Mouse (Mus musculus): Measurements from ENCODE around the gene Acy3. TPM values are rescaled to one million over a fixed set of nuclear protein-coding genes. Genes with fewer than 3 reads are reported as not detected.
"Not testable (repeated sequence)": the region's sequence is repeated elsewhere in the genome, so short reads cannot be mapped to it uniquely, and the experiment has no call there.

The Acy3 gene
- polyA plus RNA-seq, 1 experiment from 2014 or later: 8.0 TPM

DNA sequence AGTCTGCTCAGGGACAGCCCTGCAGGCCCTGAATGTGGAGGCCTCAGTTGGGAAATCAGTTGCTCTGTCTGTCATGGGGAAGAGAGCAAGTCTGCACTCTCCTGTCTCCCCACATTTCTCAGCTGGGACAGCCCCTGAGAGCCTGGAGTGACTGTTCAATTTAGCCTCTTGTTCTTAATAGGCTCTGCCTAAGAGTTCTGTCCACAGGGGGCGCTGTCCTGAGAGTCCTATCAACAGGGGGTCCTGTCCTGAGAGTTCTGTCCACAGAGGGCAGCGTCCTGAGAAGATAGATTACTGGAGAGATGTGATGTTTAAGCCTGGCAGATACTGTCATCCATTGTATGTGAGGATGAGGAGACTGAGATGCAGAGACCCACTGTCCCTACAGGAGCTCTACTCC lies 23.9 kb upstream of the Acy3 start:
- Histone ChIP-seq H3K27me3 (ENCODE audit: control insufficient read depth, insufficient read depth, low read length) (peaks cover 5% of the 10 kb centered on the region; the same call in 1 of the 2 replicates), H3K27ac (ENCODE audit: low read depth, low read length) (no peak overlapping the region), H3K9ac (ENCODE audit: low read depth, low read length) (no peak overlapping the region), H3K9me3 (replicated peaks; ENCODE audit: control insufficient read depth, low read length) (no peaks in the 10 kb centered on the region), H3K4me1 (ENCODE audit: control insufficient read depth, insufficient read depth, low read length) (peaks cover 4% of the 10 kb centered on the region), H3K4me3 (ENCODE audit: low read depth, low read length) (no peak overlapping the region), H3K4me2 (no peak overlapping the region), H3K36me3 (ENCODE audit: control insufficient read depth, insufficient read depth, low read length) (no peaks in the 10 kb centered on the region)
- 8% methylated on average over 2 of the region's 2 CpGs for WGBS (ENCODE audit: insufficient replicate concordance)
- no peak for ATAC-seq (replicated peaks; ENCODE audit: insufficient number of reproducible peaks, low FRiP score, low TSS enrichment)

DNA sequence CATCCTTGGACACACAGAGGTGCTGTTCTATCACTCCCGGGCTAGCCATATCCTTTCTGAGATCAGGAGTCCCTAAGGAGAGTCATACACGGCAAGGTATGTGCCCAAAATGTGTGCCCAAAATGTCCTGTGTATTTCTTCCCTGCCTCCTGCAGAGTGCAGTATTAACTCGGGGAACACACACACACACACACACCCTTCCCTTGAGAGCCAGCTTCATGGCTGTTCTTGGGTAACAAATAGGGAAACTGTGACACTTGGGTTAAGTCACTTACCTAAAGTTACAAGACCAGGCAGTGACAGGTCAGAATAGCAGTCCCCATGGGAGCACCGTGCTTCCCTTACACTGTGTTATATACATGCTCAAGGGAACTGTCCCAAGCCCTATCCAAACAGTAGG lies 22.3 kb upstream of the Acy3 start:
- Histone ChIP-seq H3K9ac (ENCODE audit: low read depth, low read length) (no peak overlapping the region), H3K4me1 (ENCODE audit: control insufficient read depth, insufficient read depth, low read length) (peaks cover 9% of the 10 kb centered on the region), H3K4me3 (ENCODE audit: low read depth, low read length) (no peak overlapping the region), H3K4me2 (no peak overlapping the region), H3K9me3 (replicated peaks; ENCODE audit: control insufficient read depth, low read length) (no peaks in the 10 kb centered on the region), H3K27ac (ENCODE audit: low read depth, low read length) (no peak overlapping the region), H3K27me3 (ENCODE audit: control insufficient read depth, insufficient read depth, low read length) (peaks cover 2% of the 10 kb centered on the region; the same call in 1 of the 2 replicates), H3K36me3 (ENCODE audit: control insufficient read depth, insufficient read depth, low read length) (no peaks in the 10 kb centered on the region)
- no peak for ATAC-seq (replicated peaks; ENCODE audit: insufficient number of reproducible peaks, low FRiP score, low TSS enrichment)
- WGBS (ENCODE audit: insufficient replicate concordance): 68% methylated on average over 4 of the region's 4 CpGs

DNA sequence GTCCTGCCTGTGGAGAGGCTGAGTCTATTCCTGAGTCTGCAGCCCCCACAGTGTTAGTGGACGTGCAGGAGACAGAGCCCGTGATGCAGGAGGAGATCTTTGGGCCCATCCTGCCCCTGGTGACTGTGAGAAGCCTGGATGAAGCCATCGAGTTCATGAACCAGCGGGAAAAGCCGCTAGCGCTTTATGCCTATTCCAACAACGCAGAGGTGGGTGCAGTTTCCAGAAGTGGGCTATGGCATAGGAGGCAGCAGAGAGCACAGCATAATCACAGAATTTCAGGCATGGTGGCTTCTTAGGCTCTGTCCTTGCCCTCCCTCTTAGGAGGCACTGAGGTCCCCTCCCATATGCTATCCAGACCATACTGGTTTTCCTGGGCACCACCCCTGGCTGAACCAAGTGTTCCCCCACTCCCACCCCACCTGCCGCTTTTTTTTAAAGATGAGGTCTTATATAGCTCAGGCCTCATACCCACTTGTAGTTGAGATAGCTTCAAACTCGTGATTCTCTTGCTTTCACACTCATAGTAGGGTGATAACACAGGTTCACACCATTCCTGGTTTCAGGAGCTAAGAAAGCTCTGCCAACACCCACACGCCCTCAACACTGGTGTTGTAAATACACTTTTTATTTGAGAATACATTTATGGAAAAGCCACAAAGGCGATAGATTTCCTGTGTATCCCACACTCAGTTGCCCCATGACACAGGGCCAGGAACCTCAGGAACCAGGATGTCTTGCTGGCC lies 19.9 kb upstream of the Acy3 start:
- no peak overlapping the region for H3K4me2 ChIP-seq
- no peak overlapping the region for H3K4me3 ChIP-seq (ENCODE audit: low read depth, low read length)
- peaks cover 10% of the 10 kb centered on the region for H3K4me1 ChIP-seq (ENCODE audit: control insufficient read depth, insufficient read depth, low read length)
- 71% methylated on average over 11 of the region's 11 CpGs for WGBS (ENCODE audit: insufficient replicate concordance)
- ATAC-seq (replicated peaks; ENCODE audit: insufficient number of reproducible peaks, low FRiP score, low TSS enrichment): no peak
- peaks cover 8% of the 10 kb centered on the region for H3K27me3 ChIP-seq (ENCODE audit: control insufficient read depth, insufficient read depth, low read length)
- H3K9ac ChIP-seq (ENCODE audit: low read depth, low read length): no peak overlapping the region
- no peak overlapping the region for H3K27ac ChIP-seq (ENCODE audit: low read depth, low read length)
- H3K9me3 ChIP-seq (replicated peaks; ENCODE audit: control insufficient read depth, low read length): no peaks in the 10 kb centered on the region
- no peaks in the 10 kb centered on the region for H3K36me3 ChIP-seq (ENCODE audit: control insufficient read depth, insufficient read depth, low read length)

DNA sequence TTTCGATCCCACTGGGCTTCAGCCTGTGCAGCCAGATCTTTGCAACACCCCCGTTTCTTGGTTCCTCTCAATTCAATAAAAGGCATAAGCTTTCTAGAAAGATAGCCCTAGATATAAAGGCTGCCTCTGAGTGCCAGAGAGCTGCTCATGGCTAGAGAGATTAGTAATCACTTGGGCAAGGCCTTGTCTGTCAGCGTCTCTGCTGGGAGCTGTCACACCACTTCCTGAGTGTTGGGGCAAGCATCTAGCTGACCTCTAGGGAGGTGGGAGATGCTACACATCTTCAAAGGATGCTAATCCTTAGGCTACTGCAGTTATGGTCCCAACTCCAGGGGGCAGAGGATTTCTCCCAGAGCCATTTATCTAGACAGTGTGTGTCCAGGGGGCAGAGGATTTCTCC lies 19.1 kb upstream of the Acy3 start:
- WGBS (ENCODE audit: insufficient replicate concordance): 22% methylated on average over 3 of the region's 3 CpGs
- Histone ChIP-seq H3K4me1 (ENCODE audit: control insufficient read depth, insufficient read depth, low read length) (peaks cover 10% of the 10 kb centered on the region), H3K27ac (ENCODE audit: low read depth, low read length) (no peak overlapping the region)

DNA sequence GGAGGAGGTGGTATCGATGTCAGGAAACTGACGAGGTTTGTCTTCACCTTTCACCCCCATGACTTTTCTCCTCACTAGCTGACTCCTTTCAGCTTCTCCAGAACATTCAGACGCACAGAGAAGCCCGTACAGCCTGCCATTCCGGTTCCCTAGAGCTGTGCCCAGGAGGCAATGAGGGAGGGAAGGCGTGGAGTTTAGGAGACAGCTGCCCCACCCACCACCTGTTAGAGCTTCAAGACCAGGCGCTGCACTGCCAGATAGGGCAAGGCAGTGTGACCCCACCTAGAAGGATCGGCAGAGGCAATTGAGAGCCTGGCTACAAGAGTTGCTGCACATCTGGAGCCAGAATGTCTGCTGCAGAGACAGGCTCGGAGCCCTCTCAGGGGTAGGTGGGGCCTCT lies 14.1 kb upstream of the Acy3 start, which contains the start of gene Aldh3b2:
Gene Aldh3b2 (plus strand): TSS at position 100 of the 400 bp plus-strand sequence.
- no peak for ATAC-seq (replicated peaks; ENCODE audit: insufficient number of reproducible peaks, low FRiP score, low TSS enrichment)

More for the DNA sequence above, 19.1 kb upstream of the Acy3 start:
- Histone ChIP-seq H3K27me3 (ENCODE audit: control insufficient read depth, insufficient read depth, low read length) (peaks cover 8% of the 10 kb centered on the region), H3K36me3 (ENCODE audit: control insufficient read depth, insufficient read depth, low read length) (no peaks in the 10 kb centered on the region), H3K4me2 (no peak overlapping the region), H3K9ac (ENCODE audit: low read depth, low read length) (no peak overlapping the region), H3K9me3 (replicated peaks; ENCODE audit: control insufficient read depth, low read length) (no peaks in the 10 kb centered on the region), H3K4me3 (ENCODE audit: low read depth, low read length) (no peak overlapping the region)
- ATAC-seq (replicated peaks; ENCODE audit: insufficient number of reproducible peaks, low FRiP score, low TSS enrichment): no peak

DNA sequence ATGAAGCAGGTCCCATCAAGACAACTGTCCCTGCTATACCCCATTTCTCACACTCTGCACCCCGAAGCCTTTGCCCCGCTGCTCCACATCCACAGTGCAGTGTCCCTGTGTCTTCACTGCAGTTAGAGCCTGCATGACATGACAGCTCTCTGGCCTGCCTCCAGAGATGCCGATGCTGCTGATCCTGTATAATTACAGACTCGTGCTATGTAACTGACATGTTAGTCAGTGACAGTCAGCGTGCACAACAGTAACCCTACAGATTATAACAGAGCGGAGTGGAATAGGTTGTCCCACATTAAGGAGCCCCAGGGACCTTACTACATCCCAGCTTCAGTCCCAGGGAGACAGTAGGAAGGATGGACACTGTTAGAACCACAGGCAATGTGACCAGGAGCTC lies 11.8 kb upstream of the Acy3 start:
- H3K4me3 ChIP-seq (ENCODE audit: low read depth, low read length); H3K36me3 ChIP-seq (ENCODE audit: control insufficient read depth, insufficient read depth, low read length); H3K4me2 ChIP-seq; ATAC-seq (replicated peaks; ENCODE audit: insufficient number of reproducible peaks, low FRiP score, low TSS enrichment); H3K9ac ChIP-seq (ENCODE audit: low read depth, low read length); H3K27me3 ChIP-seq (ENCODE audit: control insufficient read depth, insufficient read depth, low read length); H3K27ac ChIP-seq (ENCODE audit: low read depth, low read length); H3K4me1 ChIP-seq (ENCODE audit: control insufficient read depth, insufficient read depth, low read length); H3K9me3 ChIP-seq (replicated peaks; ENCODE audit: control insufficient read depth, low read length): not testable (repeated sequence)
- 76% methylated on average over 6 of the region's 6 CpGs for WGBS (ENCODE audit: insufficient replicate concordance)

More for the DNA sequence above, 14.1 kb upstream of the Acy3 start, which contains the start of gene Aldh3b2:
- H3K4me1 ChIP-seq (ENCODE audit: control insufficient read depth, insufficient read depth, low read length): peaks cover 8% of the 10 kb centered on the region
- no peaks in the 10 kb centered on the region for H3K36me3 ChIP-seq (ENCODE audit: control insufficient read depth, insufficient read depth, low read length)
- H3K9ac ChIP-seq (ENCODE audit: low read depth, low read length): no peak within 1 kb of the TSS
- H3K27ac ChIP-seq (ENCODE audit: low read depth, low read length): no peak within 1 kb of the TSS
- H3K4me2 ChIP-seq: no peak within 1 kb of the TSS
- H3K9me3 ChIP-seq (replicated peaks; ENCODE audit: control insufficient read depth, low read length): no peaks in the 10 kb centered on the region
- peaks cover 6% of the 10 kb centered on the region for H3K27me3 ChIP-seq (ENCODE audit: control insufficient read depth, insufficient read depth, low read length)
- WGBS (ENCODE audit: insufficient replicate concordance): 37% methylated on average over 9 of the region's 9 CpGs
- no peak within 1 kb of the TSS for H3K4me3 ChIP-seq (ENCODE audit: low read depth, low read length)

DNA sequence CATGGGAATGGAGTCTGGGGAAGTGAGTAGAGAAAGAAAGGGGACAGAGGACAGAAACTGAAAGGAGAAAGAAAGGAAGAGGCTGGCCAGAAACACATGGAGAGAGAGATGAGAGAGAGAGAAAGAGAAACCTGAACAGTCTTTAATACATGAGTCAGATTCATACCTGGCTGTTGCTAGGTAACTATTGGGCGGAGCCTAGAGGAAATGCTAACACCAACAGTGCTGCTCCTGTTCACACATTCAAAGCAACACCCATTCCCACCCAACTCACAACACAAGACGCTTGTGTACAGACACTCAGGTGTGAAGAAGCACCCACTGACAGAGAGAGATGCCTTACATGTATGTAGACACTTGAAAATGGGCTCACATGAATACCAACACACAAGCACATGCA lies 10.5 kb upstream of the Acy3 start:
- H3K27me3 ChIP-seq (ENCODE audit: control insufficient read depth, insufficient read depth, low read length): no peaks in the 10 kb centered on the region
- no peak overlapping the region for H3K9ac ChIP-seq (ENCODE audit: low read depth, low read length)
- H3K4me1 ChIP-seq (ENCODE audit: control insufficient read depth, insufficient read depth, low read length): no peaks in the 10 kb centered on the region
- H3K4me3 ChIP-seq (ENCODE audit: low read depth, low read length): no peak overlapping the region
- no peak overlapping the region for H3K27ac ChIP-seq (ENCODE audit: low read depth, low read length)
- 65% methylated on average over 2 of the region's 2 CpGs for WGBS (ENCODE audit: insufficient replicate concordance)
- ATAC-seq (replicated peaks; ENCODE audit: insufficient number of reproducible peaks, low FRiP score, low TSS enrichment): no peak
- no peaks in the 10 kb centered on the region for H3K36me3 ChIP-seq (ENCODE audit: control insufficient read depth, insufficient read depth, low read length)
- no peaks in the 10 kb centered on the region for H3K9me3 ChIP-seq (replicated peaks; ENCODE audit: control insufficient read depth, low read length)
- no peak overlapping the region for H3K4me2 ChIP-seq

DNA sequence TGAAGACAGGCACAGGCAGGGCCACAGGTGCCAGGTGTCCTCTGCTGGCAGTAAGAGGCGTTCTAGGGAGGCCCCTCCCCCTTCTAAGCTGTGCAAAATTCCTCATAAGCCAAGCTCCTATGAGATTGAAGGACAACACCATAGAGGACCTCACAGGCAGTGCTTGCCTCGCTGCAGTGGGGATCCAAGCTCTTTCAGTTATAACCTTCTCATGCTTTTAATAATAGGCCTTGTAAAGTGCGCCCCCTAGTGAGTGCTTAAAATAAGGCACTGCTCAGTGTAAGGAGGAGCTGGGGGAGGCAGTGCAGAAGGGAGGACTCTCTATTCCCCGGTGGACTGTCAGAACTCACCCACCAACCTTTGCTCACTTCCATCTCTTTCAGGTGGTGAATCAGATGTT lies 6.1 kb upstream of the Acy3 start:
- WGBS (ENCODE audit: insufficient replicate concordance): 16% methylated on average over 4 of the region's 4 CpGs
- Histone ChIP-seq H3K9me3 (replicated peaks; ENCODE audit: control insufficient read depth, low read length) (no peaks in the 10 kb centered on the region), H3K4me2 (no peak overlapping the region), H3K27me3 (ENCODE audit: control insufficient read depth, insufficient read depth, low read length) (no peaks in the 10 kb centered on the region), H3K4me1 (ENCODE audit: control insufficient read depth, insufficient read depth, low read length) (peaks cover 9% of the 10 kb centered on the region), H3K9ac (ENCODE audit: low read depth, low read length) (no peak overlapping the region), H3K27ac (ENCODE audit: low read depth, low read length) (no peak overlapping the region), H3K4me3 (ENCODE audit: low read depth, low read length) (no peak overlapping the region), H3K36me3 (ENCODE audit: control insufficient read depth, insufficient read depth, low read length) (no peaks in the 10 kb centered on the region)
- no peak for ATAC-seq (replicated peaks; ENCODE audit: insufficient number of reproducible peaks, low FRiP score, low TSS enrichment)

DNA sequence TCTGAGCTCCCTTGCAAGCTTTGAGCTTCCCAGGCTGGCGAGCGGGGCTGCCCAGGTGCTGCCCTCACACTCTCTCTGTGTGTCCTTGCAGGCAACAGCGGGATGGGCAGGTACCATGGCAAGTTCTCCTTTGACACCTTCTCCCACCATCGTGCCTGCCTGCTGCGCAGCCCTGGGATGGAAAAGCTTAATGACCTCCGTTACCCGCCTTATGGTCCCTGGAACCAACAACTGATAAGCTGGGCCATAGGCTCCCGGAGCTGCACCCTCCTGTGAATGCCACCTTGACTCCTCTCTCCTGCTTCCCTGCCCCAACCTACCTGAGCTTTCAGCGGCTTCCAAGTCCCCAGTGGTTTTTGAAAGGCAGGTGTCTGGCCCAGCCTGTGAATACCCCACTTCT lies 5.5 kb upstream of the Acy3 start:
- no peak for ATAC-seq (replicated peaks; ENCODE audit: insufficient number of reproducible peaks, low FRiP score, low TSS enrichment)
- Histone ChIP-seq H3K4me3 (ENCODE audit: low read depth, low read length) (no peak overlapping the region), H3K27me3 (ENCODE audit: control insufficient read depth, insufficient read depth, low read length) (no peaks in the 10 kb centered on the region)

More for the DNA sequence above, 5.5 kb upstream of the Acy3 start:
- peaks cover 15% of the 10 kb centered on the region for H3K4me1 ChIP-seq (ENCODE audit: control insufficient read depth, insufficient read depth, low read length)
- H3K27ac ChIP-seq (ENCODE audit: low read depth, low read length): no peak overlapping the region
- H3K36me3 ChIP-seq (ENCODE audit: control insufficient read depth, insufficient read depth, low read length): no peaks in the 10 kb centered on the region
- no peak overlapping the region for H3K4me2 ChIP-seq
- WGBS (ENCODE audit: insufficient replicate concordance): 75% methylated on average over 9 of the region's 9 CpGs
- H3K9me3 ChIP-seq (replicated peaks; ENCODE audit: control insufficient read depth, low read length): no peaks in the 10 kb centered on the region
- H3K9ac ChIP-seq (ENCODE audit: low read depth, low read length): no peak overlapping the region
